Mouse (Mus musculus) spleen, adult 2 months (tissue): Measurements from ENCODE around the gene Rps18. TPM values are rescaled to one million over a fixed set of nuclear protein-coding genes. Genes with fewer than 3 reads are reported as not detected.
"Not testable (repeated sequence)": the region's sequence is repeated elsewhere in the genome, so short reads cannot be mapped to it uniquely, and the experiment has no call there.

Experiments
- DNase-seq, 2 experiments: peaks; one replicate each; pipeline versions ENCODE4 v3.0.0 to v3.0.0-alpha.2; 2012 to 2021; ENCODE audit warnings: low spot score in 2 of 2, low read depth in 1 of 2
- H3K27ac ChIP-seq: fragments of 200-500 bp; 2 replicates; pipeline ENCODE4 v1.5.1; 2012; ENCODE audit warnings: low read length, inconsistent platforms; ENCODE audit not compliant: insufficient read depth
- H3K27me3 ChIP-seq: fragments of 200-500 bp; 2 replicates; pipeline ENCODE4 v1.6.1; 2012; ENCODE audit warnings: mild to moderate bottlenecking, moderate library complexity, low read length, inconsistent platforms; ENCODE audit not compliant: control insufficient read depth, insufficient read depth
- H3K36me3 ChIP-seq: fragments of 200-500 bp; 2 replicates; pipeline ENCODE4 v1.6.1; 2012; ENCODE audit warnings: mild to moderate bottlenecking, low read length, inconsistent platforms; ENCODE audit not compliant: control insufficient read depth, insufficient read depth
- H3K4me1 ChIP-seq: fragments of 200-500 bp; 2 replicates; pipeline ENCODE4 v1.6.1; 2011; ENCODE audit warnings: inconsistent platforms; ENCODE audit not compliant: control insufficient read depth, insufficient read depth, insufficient read length
- H3K4me3 ChIP-seq: fragments of 200-500 bp; 2 replicates; pipeline ENCODE4 v1.5.1; 2011; ENCODE audit warnings: mild to moderate bottlenecking, inconsistent platforms; ENCODE audit not compliant: insufficient read depth, insufficient read length; ENCODE audit errors: extremely low read depth
- CTCF ChIP-seq: fragments of 200-500 bp; IDR thresholded peaks from 2 replicates; pipeline ENCODE4 v1.5.1; 2011; ENCODE audit warnings: mild to moderate bottlenecking, inconsistent platforms; ENCODE audit not compliant: insufficient read depth, insufficient read length, insufficient replicate concordance; ENCODE audit errors: extremely low read depth
- POLR2A ChIP-seq: fragments of 200-500 bp; IDR thresholded peaks from 2 replicates; pipeline ENCODE4 v1.6.1; 2011; ENCODE audit warnings: low read depth, low read length, inconsistent platforms
- WGBS: fragments of 180-500 bp; shearing (Covaris S2); methylation state at CpG from one replicate; pipeline ENCODE4 v1.1.7; 2018; 5-methylcytosine and 5-hydroxymethylcytosine counted together
- polyA plus RNA-seq: library from polyadenylated mRNA; depleted of rRNA; stranded (reverse); fragments of >200 nt; gene quantifications from 2 replicates; pipeline ENCODE4 v1.2.3, GENCODE M21; 2012

Rps18 gene
- polyA plus RNA-seq, 1 experiment, result 476 TPM

GRCm38 (mm10) chr17:33995651-33996050 lies 39.9 kb upstream of the Rps18 start:
- no peak overlapping the region for H3K27ac ChIP-seq

GRCm38 (mm10) chr17:33994959-33995358 lies 39.2 kb upstream of the Rps18 start:
- TF ChIP-seq CTCF, result no peak
- no peak for TF ChIP-seq POLR2A
- WGBS, result 88% methylated on average over 8 of the region's 8 CpGs
- no peak for DNase-seq
- Histone ChIP-seq H3K36me3 (peaks cover 23% of the 10 kb centered on the region), H3K4me1 (peaks cover 6% of the 10 kb centered on the region; the same call in 1 of the 2 replicates), H3K27ac (no peak overlapping the region), H3K27me3 (no peaks in the 10 kb centered on the region), H3K4me3 (no peak overlapping the region)

More at GRCm38 (mm10) chr17:33995651-33996050, 39.9 kb upstream of the Rps18 start:
- Histone ChIP-seq H3K4me1 (peaks cover 6% of the 10 kb centered on the region; the same call in 1 of the 2 replicates), H3K27me3 (no peaks in the 10 kb centered on the region), H3K4me3 (no peak overlapping the region), H3K36me3 (peaks cover 23% of the 10 kb centered on the region)
- 74% methylated on average over 3 of the region's 3 CpGs for WGBS
- no peak for DNase-seq
- TF ChIP-seq POLR2A, result no peak
- no peak for TF ChIP-seq CTCF

- H3K4me3 ChIP-seq, result no peak overlapping the region
- no peak overlapping the region for H3K27ac ChIP-seq
- peak; percentile 54 to 73 for DNase-seq
- peaks cover 3% of the 10 kb centered on the region; the same call in 1 of the 2 replicates for H3K4me1 ChIP-seq
- peaks cover 9% of the 10 kb centered on the region for H3K36me3 ChIP-seq
- peak; percentile 59; the same call in 1 of the 2 replicates for TF ChIP-seq CTCF
- TF ChIP-seq POLR2A, result no peak
- H3K27me3 ChIP-seq, result no peaks in the 10 kb centered on the region
- 38% methylated on average over 10 of the region's 10 CpGs for WGBS
These were observed 36.2 kb upstream of the Rps18 start for GRCm38 (mm10) chr17:33991788-33992664.

DNA sequence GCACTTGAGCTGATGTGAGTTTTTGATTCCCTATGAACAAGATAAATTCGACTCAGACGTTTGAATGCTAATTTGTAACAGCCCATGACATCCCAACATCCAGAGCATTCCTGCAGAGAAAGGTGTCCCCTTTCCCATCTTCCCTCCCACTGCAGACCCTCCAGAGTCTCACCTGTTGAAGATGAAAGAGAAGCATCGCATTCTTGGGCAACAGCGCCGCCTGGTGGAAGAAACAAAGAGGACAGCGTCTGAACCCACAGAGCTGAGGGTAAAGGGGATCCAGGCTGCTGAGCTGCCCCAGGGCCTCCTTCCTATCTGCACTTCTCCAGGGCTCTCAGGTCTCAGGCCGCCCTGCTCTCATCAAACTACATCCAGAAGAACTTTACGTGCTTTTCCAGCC lies 26.3 kb upstream of the Rps18 start:
- WGBS, result 12% methylated on average over 8 of the region's 8 CpGs
- peak in 1 of 2 experiments; percentile 67 for DNase-seq
- not testable (repeated sequence) for H3K27ac ChIP-seq

DNA sequence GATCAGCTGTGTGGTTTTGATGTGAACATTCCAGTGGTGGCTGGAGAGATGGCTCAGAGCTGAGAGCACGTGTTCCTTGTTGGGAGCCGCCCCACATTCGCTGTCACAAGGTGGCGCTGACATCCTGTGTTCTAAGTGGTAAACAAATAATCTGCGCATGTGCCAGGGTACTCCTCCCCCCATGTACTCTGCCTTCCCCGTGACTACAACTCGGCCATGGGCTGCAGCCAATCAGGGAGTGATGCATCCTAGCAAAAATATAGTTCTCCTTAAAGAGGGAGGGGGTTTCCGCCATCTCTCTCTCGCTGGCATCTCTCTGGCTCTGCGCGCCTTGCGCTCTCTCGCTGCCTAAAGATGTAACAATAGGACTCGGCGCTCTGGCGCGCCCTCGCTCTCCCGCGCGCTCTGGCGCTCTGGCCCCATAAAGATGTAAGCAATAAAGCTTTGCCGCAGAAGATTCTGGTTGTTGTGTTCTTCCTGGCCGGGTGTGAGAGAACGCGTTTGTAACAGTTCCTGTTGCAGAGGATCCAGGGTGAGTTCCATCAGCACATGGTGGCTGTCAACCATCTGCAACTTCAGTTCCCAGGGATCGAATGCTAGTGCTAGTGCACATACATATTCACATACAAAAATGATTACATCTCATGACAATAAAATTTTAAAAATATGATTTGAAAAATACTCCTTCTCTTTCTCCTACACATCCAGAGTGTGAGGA lies 25.6 kb upstream of the Rps18 start:
- Histone ChIP-seq H3K4me3 (peak overlapping the region; percentile 66), H3K4me1 (peaks cover 22% of the 10 kb centered on the region), H3K27ac (peak overlapping the region; percentile 97)
- WGBS, result 2% methylated on average over 27 of the region's 27 CpGs
- DNase-seq, result peak; percentile 85 to 95
- TF ChIP-seq CTCF (peak; percentile 28; the same call in 1 of the 2 replicates), POLR2A (peak; percentile 13; the same call in 1 of the 2 replicates)
- H3K36me3 ChIP-seq, H3K27me3 ChIP-seq: not testable (repeated sequence)

More for the DNA sequence above, 26.3 kb upstream of the Rps18 start:
- H3K27me3 ChIP-seq, H3K36me3 ChIP-seq, H3K4me3 ChIP-seq: not testable (repeated sequence)
- peaks cover 22% of the 10 kb centered on the region for H3K4me1 ChIP-seq
- peak; percentile 47; the same call in 1 of the 2 replicates for TF ChIP-seq CTCF

DNA sequence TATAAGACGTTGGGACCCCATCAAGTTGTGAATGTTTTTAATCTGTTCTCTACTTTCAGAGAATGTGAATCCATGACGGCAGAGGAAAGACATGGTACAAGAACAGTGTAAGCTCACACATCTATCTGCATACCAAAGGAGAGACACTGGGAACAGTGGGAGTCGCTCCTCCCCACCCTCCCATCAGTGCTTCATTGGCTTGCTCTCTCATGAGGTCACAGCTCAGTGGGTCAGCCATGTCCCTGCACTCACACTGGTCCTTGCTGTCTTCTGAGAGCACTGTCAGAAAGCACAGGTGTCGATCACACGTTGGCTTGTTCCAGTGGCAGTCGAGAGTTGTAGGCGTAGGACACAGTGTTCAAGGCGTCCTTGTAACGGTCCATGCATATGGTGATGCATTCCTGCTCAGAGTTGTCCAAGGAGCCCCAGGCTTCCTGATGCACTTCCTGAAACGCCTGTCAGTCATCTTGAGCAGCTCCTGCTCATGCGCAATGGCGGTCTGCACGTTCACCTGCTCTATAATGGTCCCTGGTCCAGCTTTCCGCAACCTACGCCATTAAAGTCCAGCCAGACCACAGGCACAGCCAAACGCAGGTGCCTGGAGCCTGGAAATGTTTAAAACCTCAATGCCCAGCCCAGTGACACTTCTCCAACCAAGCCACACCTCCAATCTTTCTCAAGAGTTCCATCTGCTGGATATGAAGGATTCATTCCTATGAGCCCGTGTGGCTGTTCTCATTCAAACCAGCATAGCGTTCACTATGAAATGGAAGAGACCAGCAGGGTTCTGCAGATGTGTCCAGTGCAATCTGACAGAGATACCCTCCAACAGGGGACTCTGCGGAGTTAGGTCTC lies 24.6 kb upstream of the Rps18 start:
- WGBS, result 84% methylated on average over 19 of the region's 19 CpGs
- no peaks in the 10 kb centered on the region for H3K27me3 ChIP-seq
- 0 out of 2 replicates have a peak, but pooled peaks cover 2% of the 10 kb centered on the region for H3K36me3 ChIP-seq
- peaks cover 22% of the 10 kb centered on the region for H3K4me1 ChIP-seq
- peak overlapping the region; percentile 88 for H3K27ac ChIP-seq
- TF ChIP-seq CTCF (no peak), POLR2A (no peak)
- DNase-seq, result no peak
- H3K4me3 ChIP-seq, result no peak overlapping the region
